Mouse (Mus musculus) E14TG2a.4 (cell line): ENCODE results near the gene Ap2b1.
A peak's percentile ranks its signal among the peaks of the same experiment; 100 is the strongest.
"Not testable (repeated sequence)": the region's sequence is repeated elsewhere in the genome, so short reads cannot be mapped to it uniquely, and the experiment has no call there.

Experiments used
- H3K27me3 ChIP-seq: 2 replicates; pipeline ENCODE4 v1.6.1; 2014; ENCODE audit warnings: low read length, control low read depth; ENCODE audit not compliant: insufficient read depth
- H3K36me3 ChIP-seq: 2 replicates; pipeline ENCODE4 v1.6.1; 2014; ENCODE audit warnings: low read length, control low read depth; ENCODE audit not compliant: insufficient read depth
- H3K4me1 ChIP-seq: replicated peaks from 2 replicates; pipeline ENCODE4 v1.6.1; 2014; ENCODE audit warnings: low read depth, low read length, control low read depth
- H3K4me3 ChIP-seq: replicated peaks from 2 replicates; pipeline ENCODE4 v1.5.1; 2014; ENCODE audit warnings: mild to moderate bottlenecking, low read length
- H3K9me3 ChIP-seq: 2 replicates; pipeline ENCODE4 v1.6.1; 2014; ENCODE audit warnings: low read length, control low read depth
- CTCF ChIP-seq: conservative IDR thresholded peaks from 2 replicates; pipeline ENCODE4 v1.5.1; 2014; ENCODE audit warnings: low read length
- NANOG ChIP-seq: IDR thresholded peaks from 2 replicates; pipeline ENCODE4 v1.6.1; 2014; ENCODE audit warnings: borderline replicate concordance, low read length, mixed read lengths
- POU5F1 ChIP-seq: IDR thresholded peaks from 2 replicates; pipeline ENCODE4 v1.6.1; 2014; ENCODE audit warnings: low read length, borderline replicate concordance

Ap2b1 gene

GRCm38 (mm10) chr11:83298225-83299195, at the start of gene Ap2b1:
TSS of gene Ap2b1 (plus strand) at chr11:83299024.
- H3K4me3 ChIP-seq, result peak within 1 kb of the TSS; percentile 88
- no peaks in the 10 kb centered on the region for H3K9me3 ChIP-seq
- peaks cover 52% of the 10 kb centered on the region for H3K36me3 ChIP-seq
- H3K4me1 ChIP-seq, result peaks cover 53% of the 10 kb centered on the region
- H3K27me3 ChIP-seq, result no peaks in the 10 kb centered on the region
- TF ChIP-seq NANOG (no peak), CTCF (no peak), POU5F1 (no peak)

- not testable (repeated sequence) for H3K4me1 ChIP-seq, H3K4me3 ChIP-seq, H3K36me3 ChIP-seq, H3K9me3 ChIP-seq, H3K27me3 ChIP-seq
Observed at GRCm38 (mm10) chr11:83257211-83257610, 41.6 kb upstream of the Ap2b1 start.

- TF ChIP-seq NANOG, result no peak
- no peak for TF ChIP-seq CTCF
- no peak for TF ChIP-seq POU5F1
- H3K4me1 ChIP-seq, result no peaks in the 10 kb centered on the region
- no peaks in the 10 kb centered on the region for H3K36me3 ChIP-seq
- H3K27me3 ChIP-seq, result no peaks in the 10 kb centered on the region
- H3K9me3 ChIP-seq, result no peaks in the 10 kb centered on the region
- no peak overlapping the region for H3K4me3 ChIP-seq
Observed at GRCm38 (mm10) chr11:83262673-83263072, 36.2 kb upstream of the Ap2b1 start.

GRCm38 (mm10) chr11:83263146-83263545, 35.7 kb upstream of the Ap2b1 start:
- Histone ChIP-seq H3K36me3 (no peaks in the 10 kb centered on the region), H3K9me3 (no peaks in the 10 kb centered on the region), H3K27me3 (no peaks in the 10 kb centered on the region), H3K4me3 (no peak overlapping the region), H3K4me1 (no peaks in the 10 kb centered on the region)
- no peak for TF ChIP-seq NANOG
- TF ChIP-seq CTCF, result peak; percentile 50

GRCm38 (mm10) chr11:83270842-83271150, 28.0 kb upstream of the Ap2b1 start:
- no peaks in the 10 kb centered on the region for H3K36me3 ChIP-seq
- H3K4me3 ChIP-seq, result peak overlapping the region; percentile 82
- H3K27me3 ChIP-seq, result peaks cover 21% of the 10 kb centered on the region
- H3K4me1 ChIP-seq, result peaks cover 7% of the 10 kb centered on the region
- H3K9me3 ChIP-seq, result no peaks in the 10 kb centered on the region
- TF ChIP-seq NANOG (no peak), POU5F1 (no peak), CTCF (no peak)

- Histone ChIP-seq H3K27me3 (peaks cover 27% of the 10 kb centered on the region), H3K4me3 (peak overlapping the region; percentile 82), H3K4me1 (peaks cover 7% of the 10 kb centered on the region), H3K36me3 (no peaks in the 10 kb centered on the region), H3K9me3 (no peaks in the 10 kb centered on the region)
- no peak for TF ChIP-seq CTCF
- no peak for TF ChIP-seq NANOG
- TF ChIP-seq POU5F1, result no peak
Observed at GRCm38 (mm10) chr11:83271151-83271950, 27.5 kb upstream of the Ap2b1 start.

GRCm38 (mm10) chr11:83271951-83272843, 26.6 kb upstream of the Ap2b1 start:
- TF ChIP-seq NANOG (no peak), CTCF (peak; percentile 19; the same call in 1 of the 2 replicates)
- Histone ChIP-seq H3K4me3 (no peak overlapping the region), H3K9me3 (no peaks in the 10 kb centered on the region), H3K4me1 (peaks cover 7% of the 10 kb centered on the region), H3K36me3 (no peaks in the 10 kb centered on the region), H3K27me3 (peaks cover 31% of the 10 kb centered on the region)

- H3K4me3 ChIP-seq, result no peak overlapping the region
- H3K27me3 ChIP-seq, result peaks cover 19% of the 10 kb centered on the region
- TF ChIP-seq CTCF, result no peak
- no peak for TF ChIP-seq NANOG
- no peak for TF ChIP-seq POU5F1
- no peaks in the 10 kb centered on the region for H3K9me3 ChIP-seq
- H3K36me3 ChIP-seq, result no peaks in the 10 kb centered on the region
- no peaks in the 10 kb centered on the region for H3K4me1 ChIP-seq
Observed at GRCm38 (mm10) chr11:83276251-83276650, 22.6 kb upstream of the Ap2b1 start.
